Mouse (Mus musculus) layer of hippocampus, adult 8-10 months (tissue): ENCODE measurements at regions not wholly inside any gene's neighbourhood (a gene's known extent, or its start where the extent isn't known, plus 50 kb on each side); places are given as distances from the start of the nearest gene placed in this dataset.

ENCODE experiments used
- DNase-seq, 2 experiments: peaks; one replicate each; pipeline ENCODE4 v3.0.0; 2022; ENCODE audit warnings: low spot score in 2 of 2

DNA sequence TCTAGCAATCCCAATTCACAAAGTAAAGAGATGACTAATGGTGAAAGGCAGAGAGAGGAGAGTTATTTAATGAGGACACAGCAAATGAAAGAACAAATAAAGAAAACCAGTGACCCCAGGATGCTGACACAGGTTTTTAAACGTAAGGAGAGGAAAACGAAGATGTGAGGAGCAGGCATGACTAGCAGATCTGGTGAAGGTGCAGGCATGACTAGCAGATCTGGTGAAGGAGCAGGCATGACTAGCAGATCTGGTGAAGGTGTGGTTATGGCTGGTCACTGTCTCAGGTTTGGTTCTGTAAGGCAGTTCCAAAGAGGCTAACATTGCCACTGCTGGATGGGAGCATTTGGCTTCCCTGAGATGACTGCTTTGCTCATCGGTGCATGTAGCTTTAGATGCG, 57.0 kb downstream of the Mbl2 start:
- no peak for DNase-seq

DNA sequence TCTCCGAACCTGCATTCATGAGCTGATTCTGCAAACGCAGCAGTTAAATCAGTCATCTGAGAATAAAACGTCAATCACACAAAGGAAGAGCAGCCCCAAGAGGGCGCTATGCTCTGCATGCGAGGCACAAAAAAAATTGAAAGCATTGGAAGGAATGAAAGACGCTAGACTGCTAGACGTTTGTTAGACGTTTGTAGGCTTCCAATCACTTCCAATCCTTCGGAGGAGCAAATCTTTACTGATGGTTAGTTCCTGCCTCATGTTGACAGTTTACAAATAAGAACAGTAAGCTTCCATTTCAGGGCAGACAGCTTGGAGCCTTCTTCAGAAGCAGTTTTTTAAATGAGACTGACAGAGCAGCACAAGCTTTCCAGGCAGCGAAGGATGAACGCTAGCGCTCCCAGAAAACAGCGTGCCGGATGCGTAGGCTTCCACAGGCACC, 62.5 kb downstream of the Mbl2 start:
- peak; percentile 4 to 25 for DNase-seq

DNA sequence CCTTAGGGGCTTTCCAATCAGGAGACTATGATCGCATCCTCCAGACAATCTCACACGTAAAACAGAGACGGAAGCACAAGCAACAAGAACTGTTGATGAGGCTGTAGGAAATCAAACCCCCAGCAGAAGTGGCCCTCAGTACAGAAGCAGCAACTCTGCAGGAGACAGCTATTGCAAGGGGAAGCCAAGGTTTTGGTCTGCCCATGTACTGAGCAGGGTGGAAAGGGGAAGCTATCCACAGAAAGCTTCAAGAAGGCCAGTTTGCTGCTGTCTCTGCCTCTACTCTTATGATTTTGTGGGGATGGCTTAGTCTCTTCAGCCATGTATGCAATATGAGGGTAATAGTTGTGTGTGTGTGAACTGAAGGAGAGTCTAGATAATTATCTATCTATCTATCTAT, 63.3 kb downstream of the Mbl2 start:
- DNase-seq: no peak

DNA sequence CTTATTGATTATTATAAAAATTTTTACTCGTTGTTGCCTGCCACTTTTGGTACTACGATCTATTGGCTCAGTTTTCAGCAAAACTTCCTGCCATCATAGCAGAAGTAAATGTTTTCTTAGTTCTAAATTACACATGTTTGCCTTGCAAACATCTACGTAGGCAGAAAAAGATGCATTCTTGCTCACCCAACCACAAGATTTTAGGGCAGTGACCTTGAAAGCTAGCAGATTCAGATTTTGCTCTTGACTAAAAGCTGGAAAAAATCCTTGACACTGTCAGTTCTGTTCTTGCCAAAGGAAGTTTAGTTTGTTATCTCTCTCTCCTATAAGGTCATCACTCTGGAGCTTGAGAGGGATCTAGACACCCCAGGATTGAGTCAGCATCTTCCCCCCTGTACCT, 66.8 kb downstream of the Mbl2 start:
- no peak for DNase-seq

DNA sequence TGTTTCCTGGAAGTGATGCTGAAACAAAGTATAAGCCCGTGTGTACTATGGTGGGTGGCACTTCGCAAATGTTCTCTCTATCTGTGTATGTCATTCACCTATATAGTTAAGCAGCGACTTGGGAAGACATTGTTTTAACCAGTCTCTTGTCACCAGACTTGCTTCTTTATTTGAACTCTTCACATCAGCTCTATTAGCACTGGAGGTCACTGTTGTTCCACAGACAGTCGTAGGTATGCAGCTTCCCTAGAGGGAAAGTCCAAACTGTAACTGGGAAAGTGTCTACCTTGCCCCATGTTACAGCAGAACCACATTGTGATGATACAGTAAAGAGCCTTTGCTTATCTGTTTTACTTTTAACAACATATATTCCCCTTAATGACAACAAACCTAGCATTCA, 69.5 kb downstream of the Mbl2 start:
- DNase-seq: no peak

DNA sequence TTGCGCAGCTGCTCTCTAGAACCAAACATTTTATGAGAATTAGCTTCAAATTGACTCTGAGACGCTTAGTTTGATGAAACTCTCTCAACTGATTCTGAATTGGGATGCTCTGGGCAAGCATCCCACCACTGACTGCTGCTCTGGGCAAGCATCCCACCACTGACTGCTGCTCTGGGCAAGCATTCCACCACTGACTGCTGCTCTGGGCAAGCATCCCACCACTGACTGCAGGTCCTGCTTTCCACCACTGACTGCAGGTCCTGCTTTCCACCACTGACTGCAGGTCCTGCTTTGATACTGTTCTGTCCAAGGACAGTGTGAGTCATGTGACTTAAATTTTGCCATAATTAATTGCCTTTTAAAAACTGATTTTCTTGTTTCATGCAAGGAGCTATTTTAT, 73.6 kb downstream of the Mbl2 start:
- DNase-seq: peak in 1 of 2 experiments; percentile 5

DNA sequence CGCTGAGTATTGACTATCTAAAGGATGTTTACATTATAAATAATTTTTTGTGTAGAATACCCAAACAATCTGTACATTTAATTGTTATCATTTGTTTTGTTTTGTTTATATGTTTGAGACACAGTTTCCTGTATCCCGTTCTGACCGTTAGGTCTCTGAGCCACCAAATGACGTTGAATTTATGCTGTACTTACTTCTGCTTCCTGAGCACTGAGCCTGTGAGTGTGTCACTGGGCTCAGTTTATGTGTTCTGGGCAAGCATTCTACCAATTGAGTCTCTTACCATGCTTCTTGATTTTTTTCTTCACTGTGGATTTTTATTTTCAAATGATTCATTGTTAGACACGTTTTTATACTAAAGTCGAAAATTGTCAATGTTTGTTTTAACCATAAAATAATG, 74.2 kb downstream of the Mbl2 start:
- DNase-seq: no peak

DNA sequence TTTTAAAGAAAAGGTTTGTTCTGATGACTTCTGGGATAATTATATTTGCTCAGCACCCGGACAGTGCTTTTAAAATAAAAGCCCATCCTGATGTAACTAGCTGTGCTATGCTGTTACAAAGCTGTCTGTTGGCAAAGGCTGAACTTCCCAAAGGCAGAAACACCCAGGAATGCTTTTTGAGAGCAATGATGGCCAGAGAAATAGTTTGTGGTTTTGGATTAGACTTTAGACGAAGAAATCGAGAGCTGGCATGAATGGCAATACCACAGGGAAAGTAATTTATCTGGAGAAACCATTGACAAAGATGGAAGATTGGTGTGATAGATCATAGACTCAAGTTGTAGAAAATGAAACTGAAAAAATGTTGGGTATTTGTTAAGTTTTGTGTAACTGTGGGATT, 84.6 kb downstream of the Mbl2 start:
- no peak for DNase-seq

DNA sequence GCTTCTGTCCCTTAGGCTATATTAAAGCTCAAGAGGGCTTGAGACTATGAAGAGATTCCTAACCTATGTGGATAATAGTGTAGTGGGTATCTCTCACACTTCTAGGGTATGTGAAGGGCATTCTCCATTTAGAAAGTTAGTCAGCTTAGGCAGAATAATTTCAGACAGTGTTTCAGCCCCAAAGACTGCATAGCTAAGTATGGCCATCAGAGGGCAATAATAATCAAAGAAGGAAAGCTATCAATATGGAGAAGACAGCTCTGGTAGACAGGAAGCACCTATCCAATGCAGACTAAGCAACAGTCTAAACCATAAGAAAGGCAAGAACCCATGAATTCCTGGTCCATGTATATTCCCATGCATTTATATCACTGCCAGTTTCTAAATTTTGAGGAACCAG, 95.0 kb downstream of the Mbl2 start:
- no peak for DNase-seq

DNA sequence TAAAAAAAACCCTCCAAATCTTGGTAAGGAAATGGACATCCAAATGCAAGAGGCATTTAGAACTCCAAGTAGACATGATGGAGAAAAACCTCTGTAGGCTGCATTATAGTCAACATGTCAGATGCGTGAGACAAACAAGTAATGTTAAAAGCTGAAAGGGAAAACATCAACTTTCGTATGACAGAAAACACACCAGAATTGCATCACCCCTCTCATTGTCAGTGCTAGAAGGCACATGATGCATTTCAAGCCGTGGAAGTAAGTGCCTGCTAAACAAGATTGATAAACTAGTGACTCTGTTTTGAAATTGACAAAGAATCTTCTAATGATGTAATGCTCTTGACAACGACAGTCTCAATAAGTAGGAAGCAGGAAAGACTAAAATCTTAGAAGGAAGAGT, 96.1 kb downstream of the Mbl2 start:
- no peak for DNase-seq

DNA sequence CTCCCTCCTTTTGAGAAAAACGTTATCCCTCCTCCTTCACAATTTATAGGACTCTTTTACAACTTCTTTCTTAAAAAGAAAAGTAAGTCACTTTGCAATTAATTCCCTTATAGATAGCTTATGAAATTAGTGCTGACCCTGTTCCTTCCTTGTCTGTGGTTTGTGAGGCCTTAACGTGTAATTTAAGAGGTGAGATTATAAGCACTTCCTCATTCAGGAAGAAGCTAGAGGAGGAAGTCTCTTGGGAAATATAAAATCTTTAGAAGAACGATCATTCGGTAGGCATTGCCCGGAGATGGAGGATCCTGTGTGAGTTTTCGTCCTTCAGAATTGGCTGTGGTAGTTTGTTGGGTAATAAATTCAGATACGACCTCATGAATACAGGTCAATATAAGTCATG, 98.0 kb downstream of the Mbl2 start:
- no peak for DNase-seq

DNA sequence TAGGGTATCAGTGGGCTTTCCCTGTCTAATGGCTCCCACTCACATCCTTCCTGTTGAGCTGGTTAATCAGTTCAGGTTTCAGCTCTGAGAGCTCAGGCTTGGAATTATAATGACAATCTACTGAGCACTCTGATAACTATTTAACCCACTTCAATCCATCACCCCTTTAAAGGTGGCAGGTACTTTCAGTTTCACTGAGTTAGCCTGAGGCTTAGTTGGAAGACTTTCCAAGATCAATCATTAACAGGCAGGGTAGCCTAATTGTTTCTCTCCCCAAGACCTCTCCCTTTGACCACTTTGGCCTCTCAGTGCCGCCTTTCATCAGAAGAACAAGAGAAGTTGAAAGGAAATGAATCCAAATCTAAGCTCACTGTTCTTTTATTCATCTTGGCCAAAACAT, 99.1 kb downstream of the Mbl2 start:
- no peak for DNase-seq

DNA sequence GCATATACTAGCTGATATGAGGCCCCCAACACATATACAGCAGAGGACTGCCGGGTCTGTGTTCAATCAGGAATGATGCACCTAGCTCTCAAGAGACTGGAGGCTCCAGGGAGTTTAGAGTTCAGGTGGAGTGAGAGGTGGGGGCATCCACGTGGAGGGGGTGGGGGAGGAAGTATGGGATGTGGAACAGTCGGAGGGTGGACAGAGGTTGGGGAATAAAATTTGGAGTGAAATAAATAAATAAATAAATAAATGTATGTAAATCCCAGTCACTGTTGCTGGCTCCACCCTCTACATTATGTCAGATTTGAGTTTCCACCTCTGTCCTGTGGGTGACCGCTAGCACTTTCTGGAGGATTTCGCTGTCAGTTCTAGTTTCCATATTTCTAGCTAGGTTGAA, 111.7 kb downstream of the Mbl2 start:
- no peak for DNase-seq

DNA sequence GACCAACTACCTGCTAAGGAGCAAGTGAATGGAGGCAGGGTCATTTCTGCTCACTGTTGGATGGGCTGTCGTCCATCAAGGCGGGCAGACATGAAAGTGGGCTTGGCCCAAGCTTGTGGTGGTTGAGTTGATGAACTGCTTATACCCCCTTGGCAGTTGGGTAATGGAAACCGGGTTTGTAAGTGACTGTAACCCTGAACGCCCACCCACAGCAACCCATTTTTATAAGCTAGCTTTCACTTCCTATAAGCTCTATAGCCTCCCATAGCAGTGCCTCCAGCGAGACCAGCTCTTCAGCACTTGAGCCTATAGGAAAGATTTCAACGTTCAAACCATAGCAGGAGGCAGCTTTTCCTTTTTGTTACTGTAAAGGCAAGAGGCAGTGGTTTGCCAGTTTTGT, 116.2 kb downstream of the Mbl2 start:
- DNase-seq: no peak

DNA sequence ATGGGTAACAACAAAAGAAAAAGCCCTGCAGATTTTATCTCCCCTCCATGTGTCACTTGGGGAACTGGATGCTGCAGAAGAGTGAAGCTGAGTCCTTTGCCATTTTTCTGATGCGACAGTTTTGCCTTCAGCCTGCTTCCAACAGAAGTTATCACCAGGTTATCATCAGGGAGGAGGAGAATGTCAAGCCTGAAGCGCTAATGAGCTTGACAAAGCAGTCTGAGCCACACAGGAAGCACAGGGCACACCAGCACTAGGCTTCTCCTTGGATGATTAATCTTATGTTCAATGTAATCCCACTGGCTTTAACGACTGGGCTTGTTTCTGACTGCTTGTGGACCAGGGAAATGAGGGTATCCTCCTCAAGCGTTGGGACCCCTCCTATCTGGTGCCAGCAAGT, 122.2 kb downstream of the Mbl2 start:
- DNase-seq: no peak

DNA sequence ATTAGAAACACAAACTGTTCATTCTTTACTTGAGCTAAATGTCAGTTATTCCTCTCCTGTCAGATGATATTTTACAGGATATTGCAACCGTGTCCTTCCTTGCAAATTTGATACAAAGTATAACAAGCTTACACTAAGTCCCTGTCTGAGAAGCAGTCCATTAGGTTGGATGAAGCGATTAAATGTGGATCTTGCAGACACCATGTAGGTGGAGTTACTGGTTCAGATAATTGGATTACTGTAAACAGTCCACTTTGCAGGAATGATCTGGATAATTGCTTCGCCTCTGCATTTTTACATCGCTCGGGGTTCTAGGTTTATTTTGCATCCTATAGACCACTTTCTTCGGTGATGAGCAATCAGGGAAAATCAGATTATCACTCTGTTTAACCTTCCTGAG, 126.2 kb downstream of the Mbl2 start:
- no peak for DNase-seq

DNA sequence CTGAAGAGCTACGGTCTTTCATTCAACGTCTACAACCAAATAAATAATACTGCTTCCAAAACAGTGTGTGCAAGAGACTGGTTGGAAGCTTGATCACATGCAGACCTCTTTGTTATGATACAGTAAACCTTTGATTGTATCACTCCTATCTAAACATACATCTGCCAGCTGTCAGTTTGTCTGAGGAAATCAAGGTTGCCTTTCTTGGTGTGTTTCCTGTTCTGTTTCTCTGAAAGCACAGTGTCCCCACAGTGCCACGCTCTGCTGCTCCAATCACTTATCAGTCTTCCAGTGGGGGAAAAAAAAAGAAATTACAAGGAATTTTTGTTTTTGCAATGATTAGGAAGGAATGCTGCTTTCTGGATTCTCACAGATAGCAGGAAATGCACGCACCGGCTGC, 139.2 kb downstream of the Mbl2 start:
- DNase-seq: no peak

DNA sequence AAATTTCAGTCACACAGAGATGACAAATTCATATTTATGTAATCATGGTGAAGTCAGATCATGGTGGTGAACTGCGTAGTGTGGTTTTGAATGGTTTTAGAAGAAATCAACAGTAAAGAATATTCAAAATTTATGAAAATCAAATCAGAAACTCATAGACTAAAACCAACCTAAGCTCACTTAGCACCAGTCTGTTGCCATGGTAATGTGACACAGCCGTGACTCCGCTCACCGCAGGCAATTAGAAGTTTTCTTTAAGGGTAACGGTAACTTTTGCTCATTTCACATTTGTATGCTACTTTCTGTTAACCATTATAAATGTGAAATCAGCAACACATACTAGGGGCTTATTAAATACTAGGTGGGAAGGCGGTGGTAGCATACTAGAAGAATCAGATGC, 147.0 kb downstream of the Mbl2 start:
- DNase-seq: no peak

DNA sequence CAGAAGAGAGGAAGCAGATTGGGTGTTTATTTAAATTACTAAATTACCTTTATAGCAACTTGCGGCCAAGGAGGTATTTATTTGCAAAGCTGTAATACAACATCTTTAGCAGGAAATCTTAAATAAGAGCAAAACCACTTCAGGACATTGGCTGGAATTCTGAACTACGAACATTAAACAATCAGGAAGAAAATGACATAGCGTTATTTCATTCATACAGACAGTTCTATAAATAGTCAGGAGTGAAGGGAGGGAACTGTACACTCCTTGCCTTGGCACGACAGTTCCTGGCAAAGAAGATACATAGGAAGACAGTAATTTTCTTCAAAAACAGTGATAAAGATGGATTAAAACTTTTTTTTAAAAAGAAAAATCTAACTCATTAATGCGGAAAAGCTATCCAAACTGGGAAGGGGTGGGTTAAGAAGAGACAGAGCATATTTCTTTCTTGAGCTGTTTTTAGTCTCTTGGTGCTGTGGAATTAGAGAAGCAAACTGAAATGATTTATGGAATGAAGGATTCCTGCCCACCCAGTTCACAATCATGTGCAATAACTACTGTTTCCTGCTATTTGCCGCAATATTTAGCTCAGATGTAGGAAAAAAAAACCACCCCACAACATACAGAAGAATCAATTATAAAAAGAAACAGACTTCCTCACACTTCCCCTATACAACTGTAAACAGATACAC, 147.9 kb downstream of the Mbl2 start:
- no peak for DNase-seq

DNA sequence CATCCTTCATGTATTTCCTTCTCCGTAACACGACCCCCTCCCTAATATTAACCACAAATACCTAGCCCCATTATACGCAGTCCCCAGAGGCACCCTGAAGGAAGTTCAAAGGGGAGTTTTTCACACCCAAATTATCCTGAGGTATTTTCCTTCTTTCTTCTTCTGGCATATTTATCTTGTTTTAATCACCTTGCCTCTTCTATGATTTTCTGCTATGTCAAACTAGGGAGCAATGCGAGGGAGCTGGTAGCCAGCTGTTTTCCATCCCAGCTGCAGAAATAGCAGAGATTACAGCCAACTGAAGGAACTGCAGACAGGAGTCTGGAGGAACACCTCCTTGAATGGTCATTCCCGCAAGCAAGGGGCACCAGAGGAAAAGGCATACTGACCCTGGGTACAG, 155.7 kb downstream of the Dkk1 start:
- no peak for DNase-seq

DNA sequence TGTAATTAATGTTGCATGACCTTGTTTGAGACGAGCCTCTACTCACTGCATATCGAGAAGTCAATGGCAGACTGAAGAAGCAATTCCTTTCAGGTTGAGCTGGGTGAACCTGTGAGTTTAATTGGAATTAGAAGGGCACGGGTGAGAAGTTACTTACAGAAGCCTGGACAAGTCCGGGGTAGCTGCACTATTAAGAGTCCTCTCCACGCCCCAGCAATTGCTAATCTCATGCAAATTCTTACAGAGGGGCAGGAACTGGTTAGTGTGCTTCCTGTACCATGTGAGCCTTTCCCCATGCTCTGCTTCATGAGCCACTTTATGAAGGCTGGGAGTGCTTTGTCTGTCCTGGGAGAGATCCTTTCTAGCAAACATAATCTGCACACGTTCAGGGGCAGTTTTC, 142.5 kb downstream of the Dkk1 start:
- DNase-seq: no peak

DNA sequence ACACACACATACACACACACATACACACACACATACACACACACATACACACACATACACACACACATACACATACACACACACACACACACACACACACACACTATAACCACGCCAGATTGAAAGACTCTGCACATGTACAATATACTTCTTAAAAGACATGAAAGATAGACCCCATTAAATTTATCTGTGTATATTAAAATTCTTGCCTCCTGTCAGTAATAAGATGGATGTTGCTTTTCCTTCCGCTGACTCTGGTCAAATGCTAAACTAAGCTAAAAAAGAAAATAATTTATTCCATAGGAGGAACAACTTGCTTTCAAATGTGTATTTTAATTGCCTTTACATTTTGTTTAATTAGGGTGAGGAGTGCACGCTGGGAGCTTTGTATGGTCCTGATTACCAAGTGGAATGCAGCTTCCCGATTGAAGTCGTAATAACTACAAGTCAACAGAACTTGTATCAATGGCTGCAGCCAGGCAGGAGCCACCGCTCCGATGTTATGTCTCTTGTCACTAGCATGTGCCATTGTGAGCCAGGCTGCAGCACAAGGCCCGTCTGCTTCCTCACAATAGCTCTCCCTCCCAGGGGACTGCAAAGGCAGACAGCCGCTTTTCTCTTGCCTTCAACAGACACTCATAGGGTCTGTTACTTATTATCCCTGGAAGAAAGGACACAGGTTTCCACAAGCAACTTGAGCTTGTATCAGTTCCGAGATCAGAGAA, 129.7 kb downstream of the Dkk1 start:
- DNase-seq: no peak

DNA sequence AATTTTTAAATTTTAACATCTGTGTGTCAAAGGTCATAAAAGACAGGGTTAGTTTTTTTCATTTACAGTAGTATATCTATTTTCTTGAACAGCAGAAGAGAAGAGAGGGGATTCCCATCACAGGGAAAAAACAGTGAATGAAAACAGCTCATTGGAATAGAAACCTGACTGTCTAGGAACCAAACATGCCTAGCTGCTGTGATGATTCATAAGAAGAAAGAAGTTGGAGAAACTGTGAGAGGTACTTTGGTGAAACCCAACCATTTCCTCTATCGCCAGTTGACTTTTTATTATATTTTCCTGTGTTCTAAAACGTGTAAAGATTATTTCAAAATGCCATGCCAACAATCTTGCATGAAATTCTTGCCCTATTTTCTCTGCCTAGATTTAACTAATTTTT, 123.8 kb downstream of the Dkk1 start:
- DNase-seq: no peak
